Mouse (Mus musculus) bone marrow macrophage, adult 2 months (primary cell): ENCODE results near the gene Ybey.

Experiments
- CTCF ChIP-seq: IDR thresholded peaks from 2 replicates; pipeline ENCODE4 v1.5.1; 2012; ENCODE audit warnings: low read depth, mild to moderate bottlenecking, low read length, moderate library complexity
- POLR2A ChIP-seq: IDR thresholded peaks from 2 replicates; pipeline ENCODE4 v1.6.1; 2012; ENCODE audit warnings: mild to moderate bottlenecking, low read depth, low read length, borderline replicate concordance

GRCm38 (mm10) chr10:76473759-76474158 lies 4.8 kb upstream of the Ybey start:
- TF ChIP-seq CTCF (no peak), POLR2A (no peak)
